Mouse (Mus musculus): ENCODE results near the gene Mia2. TPM values are rescaled to one million over a fixed set of nuclear protein-coding genes. Genes with fewer than 3 reads are reported as not detected.
"Not testable (repeated sequence)": the region's sequence is repeated elsewhere in the genome, so short reads cannot be mapped to it uniquely, and the experiment has no call there.

The Mia2 gene
- polyA plus RNA-seq, 2 experiments from 2014 or later, result 28.9 to 38.7 TPM

- ATAC-seq, result peak; percentile 79
Measured at GRCm38 (mm10) chr12:59169935-59170334, 74.3 kb downstream of the Mia2 start.

- ATAC-seq, result no peak
Measured at GRCm38 (mm10) chr12:59177814-59178213, 82.2 kb downstream of the Mia2 start.

GRCm38 (mm10) chr12:59188086-59188682, 92.6 kb downstream of the Mia2 start:
- ATAC-seq, result peak; percentile 72

GRCm38 (mm10) chr12:59193637-59194036, 98.0 kb downstream of the Mia2 start:
- no peak for ATAC-seq

- no peak for ATAC-seq
Measured at GRCm38 (mm10) chr12:59194341-59195003, 98.9 kb downstream of the Mia2 start.

GRCm38 (mm10) chr12:59195065-59195464, 99.5 kb downstream of the Mia2 start:
- ATAC-seq, result no peak

- ATAC-seq, result no peak
Measured at GRCm38 (mm10) chr12:59195941-59196340, 100.3 kb downstream of the Mia2 start.

GRCm38 (mm10) chr12:59198750-59199149, 103.2 kb downstream of the Mia2 start:
- no peak for ATAC-seq

- ATAC-seq, result no peak
Measured at GRCm38 (mm10) chr12:59199361-59199760, 103.8 kb downstream of the Mia2 start.

- ATAC-seq, result no peak
Measured at GRCm38 (mm10) chr12:59205571-59205970, 110.0 kb downstream of the Mia2 start.

GRCm38 (mm10) chr12:59206208-59206999, 110.8 kb downstream of the Mia2 start:
- peak; percentile 62 for ATAC-seq

GRCm38 (mm10) chr12:59207000-59207390, 111.4 kb downstream of the Mia2 start:
- ATAC-seq, result peak; percentile 86

GRCm38 (mm10) chr12:59207814-59208213, 112.2 kb downstream of the Mia2 start:
- no peak for ATAC-seq

GRCm38 (mm10) chr12:59216176-59216575, 120.6 kb downstream of the Mia2 start:
- ATAC-seq, result peak; percentile 22

- no peak for ATAC-seq
Measured at GRCm38 (mm10) chr12:59216676-59217266, 121.2 kb downstream of the Mia2 start.

- no peak for ATAC-seq
Measured at GRCm38 (mm10) chr12:59217331-59217730, 121.7 kb downstream of the Mia2 start.

- peak; percentile 10 for ATAC-seq
Measured at GRCm38 (mm10) chr12:59218640-59219321, 123.2 kb downstream of the Mia2 start.

GRCm38 (mm10) chr12:59219325-59220225, 124.0 kb downstream of the Mia2 start, which contains the start of gene Fbxo33:
Gene Fbxo33, minus strand, starts transcription at chr12:59219725.
- peak; percentile 83 for ATAC-seq

GRCm38 (mm10) chr12:59228401-59228800, 132.8 kb downstream of the Mia2 start:
- ATAC-seq, result no peak

- no peak for ATAC-seq
Measured at GRCm38 (mm10) chr12:59238434-59238833, 142.8 kb downstream of the Mia2 start.

GRCm38 (mm10) chr12:59241031-59241430, 145.4 kb downstream of the Mia2 start:
- ATAC-seq, result not testable (repeated sequence)
